Mouse (Mus musculus) liver, postnatal 0 days (tissue): ENCODE data around the gene Snupn.

Source experiments
- CTCF ChIP-seq: sonication (generic); IDR thresholded peaks from 2 replicates; pipeline ENCODE4 v1.5.1; 2016; ENCODE audit warnings: antibody characterized with exemption, low read depth
- EP300 ChIP-seq: IDR thresholded peaks from 2 replicates; pipeline ENCODE4 v1.6.1; 2016; ENCODE audit warnings: antibody characterized with exemption, low read depth, mild to moderate bottlenecking

DNA sequence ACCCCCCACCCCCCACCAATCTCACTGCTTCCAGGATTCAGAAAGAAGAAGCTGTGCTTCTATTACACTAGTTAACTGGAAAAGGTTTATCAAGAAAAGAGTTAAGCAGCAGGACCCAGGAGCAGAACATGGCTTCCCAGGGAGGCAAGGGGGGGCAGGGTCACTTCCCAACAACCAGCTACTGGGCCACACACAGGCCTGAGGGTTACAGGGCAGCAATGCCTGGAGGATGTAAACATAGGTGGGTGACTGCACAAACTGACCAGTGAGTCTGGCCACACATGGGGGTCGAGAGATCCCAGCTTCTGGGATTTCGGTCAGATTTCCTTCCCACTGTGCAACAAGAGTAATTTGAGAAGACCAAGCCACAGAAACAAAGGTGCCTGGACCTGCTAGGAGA is 33.5 kb upstream of the Snupn start:
- TF ChIP-seq EP300: no peak
- no peak for TF ChIP-seq CTCF
